ENCODE assay signal across 22 mouse cellular contexts in the genomic region with DNA sequence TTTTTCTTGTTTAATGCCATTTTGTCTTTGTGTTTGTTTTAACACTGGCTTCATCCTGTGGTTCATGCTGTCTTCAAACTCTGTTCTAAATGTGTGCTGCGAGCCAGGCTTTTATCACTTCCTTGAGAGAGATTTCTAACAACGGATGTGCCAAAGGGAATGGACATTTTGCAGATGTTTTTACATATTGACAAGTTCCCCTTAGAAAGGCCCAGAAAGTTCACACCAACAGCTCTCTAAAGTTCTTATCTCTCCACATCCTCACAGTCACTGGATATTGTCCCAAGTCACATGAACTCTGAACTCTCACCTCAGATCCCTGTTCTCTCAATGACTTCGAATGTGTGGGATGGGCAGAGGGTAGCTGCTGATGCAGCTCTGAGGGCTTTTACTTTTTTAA. TPM values are rescaled to one million over a fixed set of nuclear protein-coding genes. Genes with fewer than 3 reads are reported as not detected.
DNase-seq lines count a peak whose midpoint lies in the region; ATAC-seq and TF ChIP-seq lines count a peak whose summit lies in the region.
"Had no signal": no experiment of that assay in that cellular context is flagged by ENCODE, and none has a peak within 500 bp of the region (broad histone marks: within the 10 kb centered on the region; RNA-seq: fewer than 3 reads in every experiment).

No protein-coding gene starts in this region.

- H3K9me3 ChIP-seq in heart, embryonic 11.5 days (replicated peaks; ENCODE audit: control insufficient read depth, low read length): no peaks in the 10 kb centered on the region
- H3K9me3 ChIP-seq: embryonic facial prominence, embryonic 13.5 days; forebrain, embryonic 12.5 days; G1E; hindbrain, embryonic 15.5 days had no signal

- H3K4me1 ChIP-seq in heart, embryonic 11.5 days (ENCODE audit: control insufficient read depth, insufficient read depth, low read length): peaks cover 24% of the 10 kb centered on the region
- no peaks in the 10 kb centered on the region; the same call in 1 of the 2 replicates for H3K4me1 ChIP-seq in testis, adult 2 months (ENCODE audit: control insufficient read depth, insufficient read depth, low read length)
- H3K4me1 ChIP-seq: forebrain, embryonic 12.5 days; hindbrain, embryonic 15.5 days had no signal

- WGBS in heart, embryonic 11.5 days (ENCODE audit: insufficient replicate concordance): 26% methylated on average over 3 of the region's 3 CpGs

- H3K36me3 ChIP-seq in heart, embryonic 11.5 days (ENCODE audit: control insufficient read depth, insufficient read depth, low read length): no peaks in the 10 kb centered on the region
- no peaks in the 10 kb centered on the region for H3K36me3 ChIP-seq in testis, adult 2 months (ENCODE audit: control insufficient read depth, insufficient read depth, low read length)
- H3K36me3 ChIP-seq: embryonic facial prominence, embryonic 13.5 days; forebrain, embryonic 12.5 days; G1E; hindbrain, embryonic 15.5 days had no signal

- no peak overlapping the region for H3K27ac ChIP-seq in heart, embryonic 11.5 days (ENCODE audit: low read depth, low read length)
- peak overlapping the region; percentile 13; the same call in 1 of the 2 replicates for H3K27ac ChIP-seq in testis, adult 2 months (ENCODE audit: control insufficient read depth, insufficient read depth, low read depth, low read length)
- H3K27ac ChIP-seq: embryonic facial prominence, embryonic 13.5 days; forebrain, embryonic 12.5 days; hindbrain, embryonic 15.5 days had no signal

- H3K4me3 ChIP-seq in heart, embryonic 11.5 days (ENCODE audit: low read depth, low read length): no peak overlapping the region
- H3K4me3 ChIP-seq in testis, adult 2 months (ENCODE audit: control insufficient read depth, low read depth, low read length): no peak overlapping the region
- H3K4me3 ChIP-seq: embryonic facial prominence, embryonic 13.5 days; forebrain, embryonic 12.5 days; hindbrain, embryonic 15.5 days had no signal

- H3K9ac ChIP-seq in heart, embryonic 11.5 days (ENCODE audit: low read depth, low read length): no peak overlapping the region
- H3K9ac ChIP-seq: embryonic facial prominence, embryonic 13.5 days; forebrain, embryonic 12.5 days; hindbrain, embryonic 15.5 days had no signal

- H3K4me2 ChIP-seq in heart, embryonic 11.5 days: no peak overlapping the region
- H3K4me2 ChIP-seq: embryonic facial prominence, embryonic 13.5 days; forebrain, embryonic 12.5 days; hindbrain, embryonic 15.5 days had no signal

- DNase-seq in heart, adult 11 months: peak; percentile 96
- no peak for DNase-seq in heart, postnatal 25 days (ENCODE audit: low spot score)
- DNase-seq in heart, adult 9 months (ENCODE audit: low spot score in 2 of 2): peak; percentile 73 to 74
- DNase-seq in testis, postnatal 14 days (ENCODE audit: low spot score): no peak
- no peak for DNase-seq in thymus, postnatal 14 days
- no peak for DNase-seq in thymus, postnatal 36 days
- DNase-seq: adrenal gland, postnatal 10 days; B cell, adult 2 months; cerebellum, adult 11-12 months; cerebellum, adult 9-10 months; cerebellum, postnatal 25 days; gastrocnemius, postnatal 10 days had no signal

- TF ChIP-seq CTCF in testis, adult 2 months (IDR thresholded peaks at IDR 0.05; ENCODE audit: control insufficient read depth, insufficient read depth, insufficient replicate concordance, low read depth, low read length): no peak

- intact Hi-C loops in heart, postnatal 25 days (cut with DNase I): loop anchor here (5.0 kb wide), 1 partner anchor 41 kb away; no protein-coding TSS in a partner anchor

- no peaks in the 10 kb centered on the region for H3K27me3 ChIP-seq in heart, embryonic 11.5 days (ENCODE audit: control insufficient read depth, insufficient read depth, low read length)
- no peaks in the 10 kb centered on the region for H3K27me3 ChIP-seq in testis, adult 2 months (ENCODE audit: control insufficient read depth, insufficient read depth, low read length)
- H3K27me3 ChIP-seq: embryonic facial prominence, embryonic 13.5 days; forebrain, embryonic 12.5 days; hindbrain, embryonic 15.5 days had no signal

- no peak for ATAC-seq in heart, embryonic 11.5 days (replicated peaks; ENCODE audit: insufficient number of reproducible peaks, low FRiP score, low TSS enrichment)
- ATAC-seq: CD4-positive, CD25-positive, alpha-beta regulatory T cell, adult 4 months; forebrain, embryonic 16.5 days; intestine, postnatal 0 days had no signal

- no peak for TF ChIP-seq POLR2A in testis, adult 2 months (IDR thresholded peaks at IDR 0.05; ENCODE audit: control insufficient read depth, low read depth, low read length)

RNA-seq across cellular contexts. Expression of gene Sh2d6, which starts 30.4 kb away (rescaled TPM):
- not detected for total RNA-seq in heart, postnatal 25 days (2021)
- not detected in 2 replicates for polyA plus RNA-seq in heart, embryonic 11.5 days (2014; fragmentation: Nextera tagmentation; extraction: Ambion mirVana)
- polyA plus RNA-seq in testis, adult 2 months (2012; rRNA removed): 76.8 and 77.0 TPM in 2 replicates
- polyA plus RNA-seq: CD4-positive, CD25-positive, alpha-beta regulatory T cell, adult 4 months; G1E; heart, embryonic 16.5 days had no signal

RNA-seq across cellular contexts. Expression of gene Mat2a, which starts 51.8 kb away (rescaled TPM):
- total RNA-seq in heart, postnatal 25 days (2021): 100 to 1,000 TPM; 106 to 141 TPM
- 321 and 349 TPM in 2 replicates for polyA plus RNA-seq in heart, embryonic 11.5 days (2014; fragmentation: Nextera tagmentation; extraction: Ambion mirVana)
- 55.5 and 67.4 TPM in 2 replicates for polyA plus RNA-seq in testis, adult 2 months (2012; rRNA removed)

RNA-seq across cellular contexts. Expression of gene Capg, which starts 53.0 kb away (rescaled TPM):
- 1 to 10 TPM; 6.5 to 8.7 TPM for total RNA-seq in heart, postnatal 25 days (2021)
- polyA plus RNA-seq in heart, embryonic 11.5 days (2014; fragmentation: Nextera tagmentation; extraction: Ambion mirVana): 22.7 and 25.9 TPM in 2 replicates
- polyA plus RNA-seq in testis, adult 2 months (2012; rRNA removed): 1.3 and 4.1 TPM in 2 replicates

Comparison
In these comparisons a context has a peak if more than half of its experiments do, and no peak if none do; other contexts are left out.
1. DNase-seq: peak in heart, adult 11 months (single experiment) and heart, adult 9 months (2 of 2); none in heart, postnatal 25 days (single experiment), testis, postnatal 14 days (single experiment), thymus, postnatal 14 days (single experiment) and thymus, postnatal 36 days (0 of 2).
2. RNA of gene Sh2d6, which starts 30.4 kb away (polyA plus RNA-seq): 76.8 to 77.0 TPM in testis, adult 2 months; not detected in heart, embryonic 11.5 days; every median in the first group is over 10 times any median in the second.